32 mouse cellular contexts compared by ENCODE assay signal in the genomic region with DNA sequence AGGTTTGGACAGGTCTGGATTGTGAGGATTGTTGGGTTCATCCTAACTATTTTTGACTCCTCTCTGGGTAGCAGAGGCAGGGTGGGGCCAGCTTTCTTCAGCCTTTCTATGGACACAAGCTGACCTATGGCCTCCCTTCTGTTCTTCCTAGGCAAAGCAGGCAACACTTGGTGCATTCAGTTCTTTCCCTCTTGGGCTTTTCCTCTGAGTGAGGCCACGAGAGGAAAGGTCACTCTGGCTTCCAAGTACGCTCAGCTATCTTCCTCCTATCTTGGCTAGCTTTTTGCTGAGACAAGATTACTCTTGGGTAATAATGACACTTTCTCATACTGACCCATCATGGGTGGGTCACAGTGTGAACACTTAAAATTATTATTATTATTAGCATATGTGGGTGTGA. TPM values are rescaled to one million over a fixed set of nuclear protein-coding genes. Genes with fewer than 3 reads are reported as not detected.
DNase-seq lines count a peak whose midpoint lies in the region; TF ChIP-seq lines count a peak whose summit lies in the region.
"Had no signal": no experiment of that assay in that cellular context is flagged by ENCODE, and none has a peak within 500 bp of the region (broad histone marks: within the 10 kb centered on the region; RNA-seq: fewer than 3 reads in every experiment).

No protein-coding gene starts in this region.

- H3K36me3 ChIP-seq in myocyte (ENCODE audit: control insufficient read depth, insufficient read depth) = no peaks in the 10 kb centered on the region
- H3K36me3 ChIP-seq: heart, embryonic 15.5 days had no signal

- no peak overlapping the region for H3K4me2 ChIP-seq in myocyte (ENCODE audit: low read depth)
- H3K4me2 ChIP-seq: heart, embryonic 12.5 days; heart, embryonic 15.5 days; hindbrain, embryonic 13.5 days; intestine, embryonic 15.5 days had no signal

- peaks cover 36% of the 10 kb centered on the region for H3K79me2 ChIP-seq in myocyte (ENCODE audit: control insufficient read depth, insufficient read depth)

- DNase-seq in adrenal gland, postnatal 10 days = peak; percentile 38
- DNase-seq in adrenal gland, adult 8-10 months = no peak
- peak; percentile 26 for DNase-seq in kidney, adult 9 months
- no peak for DNase-seq in kidney, postnatal 10 days
- no peak for DNase-seq in frontal cortex, postnatal 14 days (ENCODE audit: low spot score in 2 of 2)
- DNase-seq in ovary, postnatal 36 days (ENCODE audit: low spot score) = no peak
- DNase-seq: B cell, adult 2 months; cerebellum, adult 18-20 months; cerebellum, adult 9-10 months; cerebellum, postnatal 14 days; forebrain, postnatal 0 days; gastrocnemius, postnatal 25 days; heart, adult 18-20 months; heart, postnatal 10 days; heart, postnatal 36 days had no signal

- H3K27me3 ChIP-seq in myocyte (ENCODE audit: control insufficient read depth, insufficient read depth, insufficient read length) = no peaks in the 10 kb centered on the region
- H3K27me3 ChIP-seq: CH12.LX; heart, embryonic 12.5 days; heart, embryonic 15.5 days; hindbrain, embryonic 13.5 days; intestine, embryonic 15.5 days had no signal

- no peak overlapping the region for H3ac ChIP-seq in myocyte (ENCODE audit: control insufficient read depth, insufficient read length)

- H3K4me3 ChIP-seq in myocyte = no peak overlapping the region
- H3K4me3 ChIP-seq: heart, embryonic 12.5 days; heart, embryonic 15.5 days; hindbrain, embryonic 10.5 days; hindbrain, embryonic 13.5 days; intestine, embryonic 15.5 days had no signal

- TF ChIP-seq POLR2A in myocyte (IDR thresholded peaks at IDR 0.05; ENCODE audit: insufficient read length, low read depth) = no peak

TF ChIP-seq in myocyte, 11 proteins besides CTCF, POLR2A, EP300 and RAD21:
- TF ChIP-seq SRF (IDR thresholded peaks at IDR 0.05; ENCODE audit: control insufficient read depth, insufficient read length, low read depth) = no peak
- TF ChIP-seq POLR2AphosphoS2 (IDR thresholded peaks at IDR 0.05; ENCODE audit: insufficient read length, low read depth) = peak; percentile 15

RNA-seq across cellular contexts. Expression of a gene that starts 2.4 kb away (rescaled TPM):
- not detected for total RNA-seq in adrenal gland, postnatal 10 days (2021)
- not detected for total RNA-seq in adrenal gland, adult 8-10 months (2022)
- not detected for polyA plus RNA-seq in myocyte (2012; fragmentation: generic; extraction: Trizol)
- total RNA-seq: CH12.LX; G1E; gastrocnemius, adult 8-10 months; gastrocnemius, postnatal 25 days; heart, adult 18-20 months; heart, postnatal 10 days had no signal
- polyA plus RNA-seq: brain, embryonic 14.5 days; embryonic facial prominence, embryonic 11.5 days; embryonic facial prominence, embryonic 14.5 days; forebrain, embryonic 11.5 days; forebrain, embryonic 14.5 days; forebrain, postnatal 0 days; frontal cortex, adult 2 months; G1E; gonadal fat pad, adult 2 months; heart, embryonic 12.5 days; heart, embryonic 15.5 days; hindbrain, embryonic 10.5 days; hindbrain, embryonic 13.5 days; hindbrain, embryonic 16.5 days; intestine, embryonic 15.5 days had no signal

RNA-seq across cellular contexts. Expression of a gene that starts 2.9 kb away (rescaled TPM):
- total RNA-seq in adrenal gland, postnatal 10 days (2021) = 10 to 100 TPM; 43.4 to 46.2 TPM
- 10 to 100 TPM; 31.2 to 42.7 (median 37.6) TPM for total RNA-seq in adrenal gland, adult 8-10 months (2022)
- polyA plus RNA-seq in myocyte (2012; fragmentation: generic; extraction: Trizol) = 28.3 TPM

RNA-seq across cellular contexts. Expression of a gene that starts 3.0 kb away (rescaled TPM):
- total RNA-seq in adrenal gland, postnatal 10 days (2021) = 10 to 100 TPM; 37.9 to 45.3 TPM
- 10 to 100 TPM; 28.2 to 33.6 (median 30.2) TPM for total RNA-seq in adrenal gland, adult 8-10 months (2022)
- 54.0 TPM for polyA plus RNA-seq in myocyte (2012; fragmentation: generic; extraction: Trizol)

RNA-seq across cellular contexts. Expression of a gene that starts 17.2 kb away (rescaled TPM):
- total RNA-seq in adrenal gland, postnatal 10 days (2021) = 10 to 100 TPM; 23.7 to 24.1 TPM
- 10 to 100 TPM; 12.0 to 20.7 (median 15.4) TPM for total RNA-seq in adrenal gland, adult 8-10 months (2022)
- 14.7 TPM for polyA plus RNA-seq in myocyte (2012; fragmentation: generic; extraction: Trizol)

RNA-seq across cellular contexts. Expression of a gene that starts 42.8 kb away (rescaled TPM):
- total RNA-seq in adrenal gland, postnatal 10 days (2021) = 1 to 10 TPM; 1.9 to 2.0 TPM
- total RNA-seq in adrenal gland, adult 8-10 months (2022) = 1 to 10 TPM in 3 of 4 experiments, under 1 TPM in 1; 0.58 to 5.3 (median 2.8) TPM
- 0.55 TPM for polyA plus RNA-seq in myocyte (2012; fragmentation: generic; extraction: Trizol)
- polyA plus RNA-seq: hindbrain, embryonic 10.5 days had no signal

Comparison
In these comparisons a context has a peak if more than half of its experiments do, and no peak if none do; other contexts are left out.
1. DNase-seq: peak in adrenal gland, postnatal 10 days (single experiment) and kidney, adult 9 months (single experiment); none in adrenal gland, adult 8-10 months (single experiment), kidney, postnatal 10 days (single experiment), frontal cortex, postnatal 14 days (0 of 2) and ovary, postnatal 36 days (single experiment).